Mouse (Mus musculus) brain, embryonic 14.5 days (tissue): ENCODE measurements around the gene Aars2.

Experiments
- CTCF ChIP-seq: fragments of 200-500 bp; IDR thresholded peaks from 2 replicates; pipeline ENCODE4 v1.5.1; 2012; ENCODE audit warnings: inconsistent platforms, mild to moderate bottlenecking, moderate library complexity, borderline replicate concordance; ENCODE audit not compliant: insufficient read depth, insufficient read length; ENCODE audit errors: extremely low read depth
- POLR2A ChIP-seq: fragments of 200-500 bp; IDR thresholded peaks from 2 replicates; pipeline ENCODE4 v1.6.1; 2012; ENCODE audit warnings: mild to moderate bottlenecking, inconsistent platforms, borderline replicate concordance; ENCODE audit not compliant: poor library complexity, insufficient read depth, insufficient read length, severe bottlenecking; ENCODE audit errors: extremely low read depth

DNA sequence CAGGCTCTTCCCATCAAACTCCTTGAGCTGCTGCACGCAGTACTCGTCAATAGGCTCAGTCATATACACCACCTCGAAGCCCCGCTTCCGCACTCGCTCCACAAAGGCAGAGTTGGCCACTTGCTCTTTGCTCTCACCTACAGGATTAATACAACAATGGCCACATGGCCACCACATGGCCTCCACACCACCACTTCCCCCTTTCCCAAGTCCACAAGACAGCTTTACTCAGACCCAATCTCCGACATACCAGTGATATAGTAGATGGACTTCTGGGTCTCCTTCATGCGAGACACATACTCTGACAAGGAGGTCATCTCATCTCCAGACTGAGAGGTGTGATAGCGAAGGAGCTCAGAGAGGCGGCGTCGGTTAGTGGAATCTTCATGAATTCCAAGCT is 62.3 kb downstream of the Aars2 start:
- TF ChIP-seq CTCF = no peak
- TF ChIP-seq POLR2A = no peak
